Mouse (Mus musculus) lung, postnatal 4 days (tissue): ENCODE data around the gene Slc26a8.

Experiments used
- DNase-seq, 2 experiments: peaks; one replicate each; pipeline ENCODE4 v3.0.0; 2021

The Slc26a8 gene

GRCm38 (mm10) chr17:28590596-28590995, 99.4 kb downstream of the Slc26a8 start:
- no peak for DNase-seq

- no peak for DNase-seq
These were observed 101.4 kb downstream of the Slc26a8 start for GRCm38 (mm10) chr17:28588591-28588990.
